ENCODE assay signal across 29 mouse cellular contexts in the genomic region with DNA sequence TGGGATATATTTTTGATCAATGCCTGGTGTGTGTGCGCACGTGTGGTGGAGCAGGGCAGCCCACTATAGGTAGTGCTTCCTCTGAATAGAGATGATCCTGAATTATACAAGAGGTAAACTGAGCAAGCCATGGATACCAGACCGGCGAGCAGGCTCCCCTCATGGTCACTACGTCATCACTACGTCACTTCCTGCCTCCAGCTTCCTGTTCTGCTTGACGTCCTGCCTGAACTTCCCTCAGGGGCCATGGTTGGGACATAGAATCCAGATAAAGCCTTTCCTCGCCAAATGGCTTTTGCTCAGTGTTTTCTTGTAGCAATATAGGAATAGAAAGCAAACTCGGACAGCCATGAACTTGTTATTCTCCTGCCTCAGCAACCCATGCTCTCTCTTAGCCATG. TPM values are rescaled to one million over a fixed set of nuclear protein-coding genes. Genes with fewer than 3 reads are reported as not detected.
DNase-seq lines count a peak whose midpoint lies in the region; ATAC-seq lines count a peak whose summit lies in the region.
"Had no signal": no experiment of that assay in that cellular context is flagged by ENCODE, and none has a peak within 500 bp of the region (broad histone marks: within the 10 kb centered on the region; RNA-seq: fewer than 3 reads in every experiment).

No protein-coding gene starts in this region.

- no peaks in the 10 kb centered on the region for H3K36me3 ChIP-seq in midbrain, embryonic 11.5 days (ENCODE audit: control insufficient read depth, insufficient read depth, low read length)
- H3K36me3 ChIP-seq: embryonic facial prominence, embryonic 12.5 days; liver, embryonic 15.5 days; lung, embryonic 15.5 days; neural tube, embryonic 13.5 days; stomach, embryonic 15.5 days had no signal

- 89% methylated on average over 9 of the region's 9 CpGs for WGBS in midbrain, embryonic 11.5 days

- no peak overlapping the region for H3K27ac ChIP-seq in midbrain, embryonic 11.5 days (ENCODE audit: low read depth, low read length)
- H3K27ac ChIP-seq: embryonic facial prominence, embryonic 12.5 days; hindbrain, postnatal 0 days; liver, embryonic 15.5 days; lung, embryonic 15.5 days; neural tube, embryonic 13.5 days; stomach, embryonic 15.5 days had no signal

- no peaks in the 10 kb centered on the region for H3K9me3 ChIP-seq in midbrain, embryonic 11.5 days (ENCODE audit: control insufficient read depth, low read length)
- H3K9me3 ChIP-seq: embryonic facial prominence, embryonic 12.5 days; liver, embryonic 15.5 days; lung, embryonic 15.5 days; neural tube, embryonic 13.5 days; stomach, embryonic 15.5 days had no signal

- no peak overlapping the region for H3K9ac ChIP-seq in midbrain, embryonic 11.5 days (ENCODE audit: low read length)
- H3K9ac ChIP-seq: embryonic facial prominence, embryonic 12.5 days; liver, embryonic 15.5 days; lung, embryonic 15.5 days; neural tube, embryonic 13.5 days; stomach, embryonic 15.5 days had no signal

- H3K4me1 ChIP-seq in midbrain, embryonic 11.5 days (ENCODE audit: control insufficient read depth, insufficient read depth, low read length), result no peaks in the 10 kb centered on the region
- H3K4me1 ChIP-seq: liver, embryonic 15.5 days; lung, embryonic 15.5 days; stomach, embryonic 15.5 days had no signal

- H3K4me2 ChIP-seq in midbrain, embryonic 11.5 days, result no peak overlapping the region
- H3K4me2 ChIP-seq: embryonic facial prominence, embryonic 12.5 days; liver, embryonic 15.5 days; lung, embryonic 15.5 days; neural tube, embryonic 13.5 days; stomach, embryonic 15.5 days had no signal

- H3K4me3 ChIP-seq in midbrain, embryonic 11.5 days (ENCODE audit: low read depth, low read length), result no peak overlapping the region
- H3K4me3 ChIP-seq: embryonic facial prominence, embryonic 12.5 days; liver, embryonic 15.5 days; lung, embryonic 15.5 days; myocyte; neural tube, embryonic 13.5 days; stomach, embryonic 15.5 days had no signal

- no peaks in the 10 kb centered on the region for H3K27me3 ChIP-seq in midbrain, embryonic 11.5 days (ENCODE audit: control insufficient read depth, insufficient read depth, low read length)
- H3K27me3 ChIP-seq: embryonic facial prominence, embryonic 12.5 days; liver, embryonic 15.5 days; lung, embryonic 15.5 days; neural tube, embryonic 13.5 days; stomach, embryonic 15.5 days had no signal

- peak; percentile 42 for DNase-seq in thymus, postnatal 0 days (ENCODE audit: low spot score)
- DNase-seq in thymus, postnatal 25 days, result no peak
- no peak for DNase-seq in midbrain, embryonic 11.5 days (ENCODE audit: low spot score, missing footprints)
- DNase-seq in layer of hippocampus, postnatal 25 days (ENCODE audit: extremely low spot score in 1 of 2, low spot score in 1 of 2), result no peak
- DNase-seq in heart, postnatal 4 days, result no peak
- DNase-seq: adrenal gland, postnatal 14 days; B cell, adult 2 months; cerebellum, adult 11 months; cerebellum, adult 9-10 months; cerebellum, postnatal 36 days; gastrocnemius, postnatal 36 days; heart, postnatal 14 days; kidney, adult 9 months; kidney, postnatal 10 days; liver; lung, postnatal 36 days had no signal

- 0 out of 2 replicates have a peak, but pooled peaks have one; percentile 36 for ATAC-seq in granulocyte monocyte progenitor cell, adult 5-6 weeks (replicated peaks; ENCODE audit: poor library complexity, severe bottlenecking)
- ATAC-seq in megakaryocyte progenitor cell, adult 5-6 weeks (replicated peaks; ENCODE audit: poor library complexity), result peak; percentile 37
- ATAC-seq in midbrain, embryonic 11.5 days (ENCODE audit: low FRiP score), result no peak
- ATAC-seq: forebrain, embryonic 14.5 days; hindbrain, postnatal 0 days; intestine, postnatal 0 days; midbrain, embryonic 16.5 days; Patski had no signal

RNA-seq across cellular contexts. Expression of a gene that starts 33.1 kb away (rescaled TPM):
- 54.6 and 63.1 TPM in 2 replicates for polyA plus RNA-seq in thymus, postnatal 0 days (2015; fragmentation: Nextera tagmentation; extraction: Ambion mirVana)
- 0.23 and 0.28 TPM in 2 replicates for total RNA-seq in granulocyte monocyte progenitor cell, adult 5-6 weeks (2014; fragmentation: Nextera tagmentation)
- total RNA-seq in granulocyte monocyte progenitor cell, adult 5-6 weeks (2017), result 0.72 and 0.82 TPM in 2 replicates
- 0.34 and 4.0 TPM in 2 replicates for total RNA-seq in megakaryocyte progenitor cell, adult 5-6 weeks (2015)
- total RNA-seq in megakaryocyte progenitor cell, adult 5-6 weeks (2017), result 1.2 and 1.8 TPM in 2 replicates
- 2.3 and 2.5 TPM in 2 replicates for polyA plus RNA-seq in midbrain, embryonic 11.5 days (2014; fragmentation: Nextera tagmentation; extraction: Ambion mirVana)
- 10 to 100 TPM; 10.9 to 12.0 TPM for total RNA-seq in layer of hippocampus, postnatal 25 days (2021)
- total RNA-seq in heart, postnatal 4 days (2021), result 1 to 10 TPM; 1.2 to 1.7 TPM
